Mouse (Mus musculus) liver, embryonic 14.5 days (tissue): Measurements from ENCODE around the gene Qsox2.

ENCODE experiments used
- CTCF ChIP-seq: IDR thresholded peaks from 2 replicates; pipeline ENCODE4 v1.5.1; 2016; ENCODE audit warnings: antibody characterized with exemption, low read depth, control low read depth
- EP300 ChIP-seq: IDR thresholded peaks from 2 replicates; pipeline ENCODE4 v1.6.1; 2016; ENCODE audit warnings: antibody characterized with exemption, low read depth

DNA sequence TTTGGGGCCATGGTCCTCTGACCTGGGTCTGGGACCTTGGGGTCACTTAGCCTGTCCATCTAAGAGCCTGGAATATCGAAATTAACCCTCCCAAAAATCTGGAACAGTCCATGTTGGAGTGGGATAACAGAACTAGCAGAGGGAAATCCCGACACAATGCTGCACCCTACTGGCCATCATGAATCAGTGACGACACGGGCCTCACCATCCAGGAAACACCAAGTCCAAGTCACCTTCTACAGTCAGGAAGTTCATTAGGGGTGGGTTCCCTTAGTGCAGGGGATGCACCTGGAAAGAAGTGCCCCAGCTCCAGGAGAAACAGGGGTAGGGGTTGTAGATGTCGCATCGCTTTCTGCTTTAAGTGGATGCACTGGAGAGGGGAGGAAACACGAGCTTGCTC is 36.3 kb upstream of the Qsox2 start:
- peak; percentile 80 for TF ChIP-seq CTCF
- no peak for TF ChIP-seq EP300
